Mouse (Mus musculus) liver, embryonic 11.5 days (tissue): ENCODE measurements around the gene Camkmt. TPM values are rescaled to one million over a fixed set of nuclear protein-coding genes. Genes with fewer than 3 reads are reported as not detected.

ENCODE experiments used
- ATAC-seq: fragments of 200-750 bp; cut with Nextera tagmentation; replicated peaks from 2 replicates; pipeline ENCODE4 v1.8.0; 2017; ENCODE audit warnings: moderate number of reproducible peaks, mild to moderate bottlenecking, moderate TSS enrichment, moderate library complexity; ENCODE audit not compliant: low FRiP score
- DNase-seq: peaks from one replicate; pipeline ENCODE4 v3.0.0-alpha.2; 2017; ENCODE audit warnings: low spot score
- H3K27ac ChIP-seq: fragments of 300-500 bp; sonication (generic); 2 replicates; pipeline ENCODE4 v1.5.1; 2014; ENCODE audit warnings: mild to moderate bottlenecking, low read depth, low read length, control low read depth
- H3K27me3 ChIP-seq: fragments of 300-500 bp; sonication (generic); replicated peaks from 2 replicates; pipeline ENCODE4 v1.6.1; 2014; ENCODE audit warnings: low read length, mixed read lengths; ENCODE audit not compliant: control insufficient read depth, insufficient read depth
- H3K36me3 ChIP-seq: fragments of 300-500 bp; sonication (generic); 2 replicates; pipeline ENCODE4 v1.6.1; 2014; ENCODE audit warnings: mild to moderate bottlenecking, low read length, moderate library complexity, mixed read lengths; ENCODE audit not compliant: control insufficient read depth, insufficient read depth
- H3K4me1 ChIP-seq: fragments of 300-500 bp; sonication (generic); replicated peaks from 2 replicates; pipeline ENCODE4 v1.6.1; 2014; ENCODE audit warnings: low read length, mixed read lengths; ENCODE audit not compliant: control insufficient read depth, insufficient read depth
- H3K4me2 ChIP-seq: fragments of 300-500 bp; sonication (generic); 2 replicates; pipeline ENCODE4 v1.6.1; 2014; ENCODE audit warnings: mild to moderate bottlenecking, control low read depth, moderate library complexity
- H3K4me3 ChIP-seq: fragments of 300-500 bp; sonication (generic); 2 replicates; pipeline ENCODE4 v1.5.1; 2014; ENCODE audit warnings: low read depth, low read length, control low read depth
- H3K9ac ChIP-seq: fragments of 300-500 bp; sonication (generic); 2 replicates; pipeline ENCODE4 v1.6.1; 2014; ENCODE audit warnings: low read depth, low read length, control low read depth
- H3K9me3 ChIP-seq: fragments of 300-500 bp; sonication (generic); 2 replicates; pipeline ENCODE4 v1.6.1; 2016; ENCODE audit warnings: low read length, inconsistent platforms, mixed read lengths; ENCODE audit not compliant: control insufficient read depth
- whole genome bisulfite sequencing: fragments of 180-500 bp; shearing (Covaris S2); extraction: QIAGEN DNeasy Blood & Tissue Kit; methylation state at CpG from one replicate; pipeline ENCODE4 v1.1.7; 2014; 5-methylcytosine and 5-hydroxymethylcytosine counted together
- polyA plus RNA-seq: library from polyadenylated mRNA; unstranded; fragments of >200 nt; fragmentation: Nextera tagmentation; extraction: Ambion mirVana; gene quantifications from 2 replicates; pipeline ENCODE4 v1.2.1, GENCODE M21; 2014

Gene Camkmt
- polyA plus RNA-seq, 1 experiment from 2014 or later: 6.4 TPM

DNA sequence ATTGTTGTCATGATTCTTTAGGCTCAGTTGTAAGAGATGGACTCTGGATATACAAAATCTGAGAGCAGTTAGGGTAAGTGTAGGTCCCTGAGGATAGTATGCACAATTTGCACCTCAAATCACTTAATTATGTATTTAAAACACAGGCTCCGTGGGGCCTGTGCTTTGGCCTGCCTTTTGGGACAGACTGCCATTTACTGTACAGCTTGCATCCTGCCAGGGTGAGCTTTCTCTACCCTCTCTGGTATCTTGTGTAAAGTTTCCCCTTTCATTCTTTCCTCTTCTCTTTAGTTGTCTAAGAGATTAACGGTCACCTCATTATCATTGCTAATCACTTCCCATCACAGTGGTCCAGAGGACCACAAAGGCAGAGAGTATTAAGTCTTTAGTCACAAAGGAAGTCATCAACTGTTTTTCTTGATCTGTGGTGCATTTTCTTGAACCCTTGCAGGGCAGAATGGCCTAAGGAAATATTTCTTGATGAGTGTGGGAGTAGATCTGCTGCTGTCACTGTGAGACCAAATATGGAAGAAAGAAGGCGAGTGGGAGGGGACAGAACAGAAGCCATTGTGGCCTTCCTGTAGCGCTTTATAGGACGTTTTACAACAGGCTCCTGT, 52.3 kb downstream of the Camkmt start:
- Histone ChIP-seq H3K4me3 (no peak overlapping the region), H3K9me3 (no peaks in the 10 kb centered on the region), H3K27me3 (no peaks in the 10 kb centered on the region), H3K4me2 (no peak overlapping the region), H3K27ac (no peak overlapping the region), H3K36me3 (no peaks in the 10 kb centered on the region), H3K4me1 (no peaks in the 10 kb centered on the region), H3K9ac (no peak overlapping the region)
- WGBS: 47% methylated on average over 5 of the region's 5 CpGs
- ATAC-seq (no peak), DNase-seq (no peak)

DNA sequence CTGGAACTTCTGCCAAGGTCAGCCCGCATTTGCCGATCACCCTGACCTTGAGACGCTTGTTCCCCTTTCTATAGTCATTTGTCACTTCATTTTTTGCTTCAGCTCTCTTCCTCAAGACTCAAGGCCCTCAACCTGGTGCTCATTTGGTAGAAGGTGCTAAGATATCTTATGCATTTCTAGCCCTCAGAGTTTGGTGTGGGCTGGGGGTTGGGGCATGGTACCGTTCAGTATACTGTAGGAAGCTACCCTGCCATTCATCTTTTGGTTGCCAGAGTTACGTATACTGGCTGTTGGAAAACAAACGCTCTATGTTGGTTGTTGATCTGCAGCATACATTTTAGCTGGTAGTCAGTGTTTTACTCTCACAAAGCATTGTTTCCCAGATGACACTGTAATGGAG, 53.8 kb downstream of the Camkmt start:
- Histone ChIP-seq H3K27me3 (no peaks in the 10 kb centered on the region), H3K36me3 (no peaks in the 10 kb centered on the region), H3K9me3 (no peaks in the 10 kb centered on the region), H3K4me2 (no peak overlapping the region), H3K9ac (no peak overlapping the region), H3K27ac (no peak overlapping the region), H3K4me1 (no peaks in the 10 kb centered on the region), H3K4me3 (no peak overlapping the region)
- ATAC-seq: no peak
- DNase-seq: no peak
- WGBS: 83% methylated on average over 6 of the region's 6 CpGs

DNA sequence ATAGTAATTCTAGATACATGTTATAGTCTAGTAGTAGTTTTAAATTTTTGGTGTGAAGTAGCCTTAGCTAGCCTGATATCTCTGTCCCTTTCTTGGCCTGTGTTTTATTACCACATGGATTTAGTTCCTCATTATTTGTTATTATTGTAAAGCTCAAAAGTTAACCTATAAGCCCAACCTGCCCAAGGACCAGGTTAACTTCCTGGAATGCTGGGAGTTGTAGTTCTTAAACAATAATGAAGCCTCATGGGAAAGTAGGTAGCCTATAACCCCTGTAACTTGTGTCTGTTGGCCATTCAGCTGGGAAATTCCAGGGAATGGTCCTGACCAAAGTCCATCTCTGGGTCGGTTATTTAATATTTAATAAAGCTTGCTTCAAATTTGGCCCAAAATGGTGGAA, 58.0 kb downstream of the Camkmt start:
- WGBS: 78% methylated on average over 1 of the region's 1 CpGs

DNA sequence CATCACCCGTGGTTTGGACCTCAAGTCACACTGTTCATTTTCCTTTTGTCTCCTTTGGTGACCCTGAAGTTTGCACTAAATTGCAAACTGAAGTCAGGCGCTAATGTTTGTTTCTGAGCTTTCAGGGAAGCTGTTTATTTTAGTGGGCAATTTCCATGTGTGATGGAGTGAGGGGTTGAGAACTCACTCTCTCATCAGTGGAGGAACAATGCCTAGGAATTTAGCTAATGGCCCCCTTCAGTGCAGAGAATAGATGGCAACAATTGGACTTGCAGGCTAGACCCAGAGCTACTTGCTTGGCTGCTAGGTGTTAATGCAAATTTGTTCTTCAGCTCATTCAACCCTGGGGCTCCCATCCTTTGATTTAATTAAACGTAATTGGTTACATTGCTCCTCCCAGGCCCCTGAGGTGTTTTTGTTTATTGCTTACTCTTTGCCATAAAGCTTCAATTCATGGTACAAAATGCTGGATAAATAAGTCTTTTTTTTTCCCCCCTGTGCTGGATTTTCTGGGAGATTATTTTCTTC, 58.9 kb downstream of the Camkmt start:
- no peaks in the 10 kb centered on the region for H3K4me1 ChIP-seq
- 42% methylated on average over 3 of the region's 3 CpGs for WGBS
- no peaks in the 10 kb centered on the region for H3K9me3 ChIP-seq
- no peak overlapping the region for H3K9ac ChIP-seq
- DNase-seq: no peak
- H3K4me3 ChIP-seq: no peak overlapping the region
- no peaks in the 10 kb centered on the region for H3K36me3 ChIP-seq
- no peak overlapping the region for H3K4me2 ChIP-seq
- no peaks in the 10 kb centered on the region for H3K27me3 ChIP-seq
- ATAC-seq: no peak
- no peak overlapping the region for H3K27ac ChIP-seq

More for the DNA sequence above, 58.0 kb downstream of the Camkmt start:
- H3K4me2 ChIP-seq: no peak overlapping the region
- no peak for DNase-seq
- no peak for ATAC-seq
- no peaks in the 10 kb centered on the region for H3K9me3 ChIP-seq
- no peaks in the 10 kb centered on the region for H3K36me3 ChIP-seq
- H3K27me3 ChIP-seq: no peaks in the 10 kb centered on the region
- H3K27ac ChIP-seq: no peak overlapping the region
- no peak overlapping the region for H3K9ac ChIP-seq
- H3K4me1 ChIP-seq: no peaks in the 10 kb centered on the region
- H3K4me3 ChIP-seq: no peak overlapping the region

DNA sequence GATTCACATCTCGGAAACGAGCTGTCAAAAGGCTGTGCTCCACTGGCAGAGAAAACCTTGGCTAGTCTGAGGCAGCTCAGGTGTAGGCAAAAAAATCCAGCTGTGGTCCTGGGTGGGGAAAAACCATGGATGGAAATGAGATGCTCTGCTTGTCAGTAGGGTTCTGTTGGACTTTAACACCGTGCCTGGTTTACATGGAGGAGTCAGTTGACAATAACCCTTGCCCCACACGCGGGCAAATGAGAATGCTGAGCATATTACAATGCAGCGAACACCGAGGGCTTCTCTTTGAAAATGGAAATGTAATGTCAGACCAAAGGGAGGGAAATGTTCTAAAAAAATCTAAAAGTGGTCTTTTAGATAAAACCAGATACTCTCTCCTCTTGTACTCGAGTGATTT, 60.9 kb downstream of the Camkmt start:
- no peaks in the 10 kb centered on the region for H3K9me3 ChIP-seq
- no peaks in the 10 kb centered on the region for H3K36me3 ChIP-seq
- H3K9ac ChIP-seq: no peak overlapping the region
- no peak for ATAC-seq
- H3K4me3 ChIP-seq: no peak overlapping the region
- H3K27me3 ChIP-seq: no peaks in the 10 kb centered on the region
- no peak for DNase-seq
- H3K4me2 ChIP-seq: no peak overlapping the region
- 53% methylated on average over 8 of the region's 8 CpGs for WGBS
- H3K4me1 ChIP-seq: no peaks in the 10 kb centered on the region
- no peak overlapping the region for H3K27ac ChIP-seq

DNA sequence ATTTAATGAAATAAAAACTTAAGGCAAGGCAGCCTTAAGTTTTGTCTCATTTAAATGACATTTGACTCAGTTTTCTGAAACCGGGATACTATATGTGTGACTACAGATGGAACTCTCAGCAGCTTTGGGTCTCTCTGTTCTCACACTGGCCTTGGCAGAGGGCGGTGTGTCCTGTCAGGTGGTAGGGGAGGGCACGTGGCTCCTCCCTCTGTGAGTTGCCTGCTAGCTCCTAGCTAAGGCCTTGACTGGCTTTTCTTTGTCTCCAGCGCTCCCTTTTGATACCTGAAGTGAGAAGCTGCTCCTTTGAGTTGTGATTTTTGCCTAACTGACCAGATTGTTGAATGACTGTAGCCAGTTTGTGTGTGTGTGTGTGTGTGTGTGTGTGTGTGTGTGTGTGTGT, 67.8 kb downstream of the Camkmt start:
- ATAC-seq: no peak
- Histone ChIP-seq H3K4me2 (no peak overlapping the region), H3K36me3 (no peaks in the 10 kb centered on the region), H3K9ac (no peak overlapping the region), H3K9me3 (no peaks in the 10 kb centered on the region), H3K4me1 (no peaks in the 10 kb centered on the region), H3K27me3 (no peaks in the 10 kb centered on the region), H3K27ac (no peak overlapping the region), H3K4me3 (no peak overlapping the region)
- 76% methylated on average over 4 of the region's 4 CpGs for WGBS
- DNase-seq: no peak

DNA sequence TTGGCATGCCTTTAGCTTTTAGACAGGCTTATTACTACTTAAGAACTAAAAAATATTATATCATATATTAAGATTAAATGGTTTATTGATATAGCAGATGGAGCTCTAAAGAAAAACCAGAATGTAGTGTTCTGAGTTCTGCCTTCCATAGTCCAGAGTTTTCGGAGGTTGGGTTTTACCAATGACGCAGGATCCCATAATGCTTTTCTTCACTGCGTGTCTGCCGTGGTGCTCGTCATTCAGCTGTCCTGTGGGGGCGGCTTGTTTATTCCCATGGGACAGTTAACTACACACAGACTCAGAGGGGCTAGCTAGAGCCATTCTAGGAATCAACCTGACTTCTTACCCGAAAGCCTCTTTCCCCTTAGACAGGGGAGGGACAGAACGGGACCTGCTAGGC, 69.2 kb downstream of the Camkmt start:
- ATAC-seq: no peak
- no peak overlapping the region for H3K27ac ChIP-seq
- no peaks in the 10 kb centered on the region for H3K4me1 ChIP-seq
- no peak overlapping the region for H3K4me3 ChIP-seq
- H3K9ac ChIP-seq: no peak overlapping the region
- no peaks in the 10 kb centered on the region for H3K36me3 ChIP-seq
- no peaks in the 10 kb centered on the region for H3K9me3 ChIP-seq
- no peak for DNase-seq
- 88% methylated on average over 8 of the region's 8 CpGs for WGBS
- no peak overlapping the region for H3K4me2 ChIP-seq
- no peaks in the 10 kb centered on the region for H3K27me3 ChIP-seq

DNA sequence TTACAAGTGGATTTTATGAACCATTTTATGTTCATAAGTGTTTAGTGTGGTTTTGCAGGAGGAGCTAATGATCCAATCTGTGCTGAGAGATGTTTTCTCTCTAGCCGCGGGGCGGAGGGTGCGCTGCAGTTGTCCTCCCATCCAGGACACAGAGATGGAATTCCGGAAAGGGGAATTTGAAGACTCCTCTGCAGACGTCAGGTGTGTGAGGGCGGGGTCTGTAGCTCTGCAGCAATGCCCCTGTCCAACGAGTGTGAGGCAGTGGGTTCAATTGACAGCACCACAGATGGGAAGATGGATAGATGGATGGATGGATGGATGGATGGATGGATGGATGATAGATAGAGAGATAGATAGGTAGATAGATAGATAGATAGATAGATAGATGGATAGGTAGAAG, 70.4 kb downstream of the Camkmt start:
- no peak overlapping the region for H3K4me2 ChIP-seq
- H3K9me3 ChIP-seq: no peaks in the 10 kb centered on the region
- no peak overlapping the region for H3K4me3 ChIP-seq
- DNase-seq (no peak), ATAC-seq (no peak)
- H3K9ac ChIP-seq: no peak overlapping the region
- H3K27me3 ChIP-seq: no peaks in the 10 kb centered on the region
- no peaks in the 10 kb centered on the region for H3K36me3 ChIP-seq
- WGBS: 90% methylated on average over 8 of the region's 8 CpGs
- H3K4me1 ChIP-seq: no peaks in the 10 kb centered on the region
- H3K27ac ChIP-seq: no peak overlapping the region

DNA sequence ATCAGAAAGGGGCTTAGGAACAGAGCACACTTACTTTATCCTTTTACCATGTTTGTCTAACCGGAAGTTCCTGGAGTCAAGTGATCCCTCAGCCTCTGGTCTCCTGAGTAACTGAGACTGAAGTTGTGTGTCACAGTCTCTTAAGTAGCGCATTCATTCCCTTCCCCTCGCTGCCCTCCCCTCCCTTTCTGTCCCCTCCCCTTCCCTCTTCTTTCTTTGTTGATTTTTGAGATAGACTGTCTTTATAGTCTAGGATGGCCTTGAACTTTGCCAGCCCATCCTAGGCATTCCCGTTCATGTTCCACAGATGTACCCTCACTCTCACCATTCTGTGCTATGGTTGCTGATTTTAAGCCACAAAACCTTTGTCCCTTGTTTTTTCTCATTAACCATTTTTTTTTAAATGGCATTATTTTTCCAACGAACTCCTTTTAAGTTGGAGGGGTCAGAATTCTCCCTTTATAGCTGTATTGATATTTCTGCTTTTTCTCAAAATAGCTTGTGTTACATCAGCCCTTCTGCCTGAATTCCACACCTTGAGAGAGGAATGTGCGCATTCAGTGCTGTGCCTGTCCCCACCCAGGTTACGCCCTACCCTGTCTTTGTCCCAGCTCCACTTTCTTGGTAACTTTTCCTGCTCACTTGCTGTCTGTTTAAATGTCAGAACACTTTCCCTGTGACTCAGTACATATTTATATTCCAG, 72.4 kb downstream of the Camkmt start:
- Histone ChIP-seq H3K4me1 (no peaks in the 10 kb centered on the region), H3K4me2 (no peak overlapping the region), H3K9me3 (no peaks in the 10 kb centered on the region), H3K9ac (no peak overlapping the region), H3K36me3 (no peaks in the 10 kb centered on the region), H3K4me3 (no peak overlapping the region), H3K27ac (no peak overlapping the region), H3K27me3 (no peaks in the 10 kb centered on the region)
- 82% methylated on average over 7 of the region's 7 CpGs for WGBS
- DNase-seq (no peak), ATAC-seq (no peak)
